In genomic region chr13:28415769-28416168, GRCm38 (mm10) we compare ENCODE assay signal across 8 mouse cellular contexts.
A peak's percentile ranks its signal among the peaks of the same experiment; 100 is the strongest.
DNase-seq lines count a peak whose midpoint lies in the region; ATAC-seq and TF ChIP-seq lines count a peak whose summit lies in the region.

No protein-coding gene starts in this region.

- 73% methylated on average over 1 of the region's 1 CpGs for WGBS in lung, embryonic 16.5 days
- WGBS in lung, adult 2 months, result 67% methylated on average over 1 of the region's 1 CpGs
- WGBS in limb, embryonic 10.5 days, result 92% methylated on average over 1 of the region's 1 CpGs

- 0 out of 2 replicates have a peak overlapping the region, but pooled peaks have one; percentile 5 for H3K4me2 ChIP-seq in lung, embryonic 16.5 days (ENCODE audit: low read depth, low read length)

- no peaks in the 10 kb centered on the region for H3K27me3 ChIP-seq in lung, embryonic 16.5 days (ENCODE audit: control insufficient read depth, insufficient read depth, low read depth, low read length)
- no peaks in the 10 kb centered on the region for H3K27me3 ChIP-seq in limb, embryonic 10.5 days (ENCODE audit: low read depth, poor library complexity, severe bottlenecking)

- intact Hi-C loops in gastrocnemius, adult 2 months (cut with DNase I), result loop anchor here (5.0 to 10.0 kb wide), 2 partner anchors 537 to 1419 kb away; partner anchors contain the start of gene Sox4

- no peak overlapping the region for H3K27ac ChIP-seq in gastrocnemius, adult 2 months
- H3K27ac ChIP-seq in lung, embryonic 16.5 days (ENCODE audit: low read length), result peak overlapping the region; percentile 98
- H3K27ac ChIP-seq in limb, embryonic 10.5 days, result peak overlapping the region; percentile 50; the same call in 1 of the 2 replicates

- H3K4me1 ChIP-seq in lung, embryonic 16.5 days (replicated peaks; ENCODE audit: control insufficient read depth, insufficient read depth, low read length), result peaks cover 39% of the 10 kb centered on the region
- H3K4me1 ChIP-seq in lung, adult 2 months (ENCODE audit: control insufficient read depth, insufficient read depth, low read length), result peaks cover 14% of the 10 kb centered on the region
- peaks cover 46% of the 10 kb centered on the region for H3K4me1 ChIP-seq in limb, embryonic 10.5 days

- no peaks in the 10 kb centered on the region for H3K36me3 ChIP-seq in lung, embryonic 16.5 days (ENCODE audit: control insufficient read depth, insufficient read depth, low read length)
- no peaks in the 10 kb centered on the region for H3K36me3 ChIP-seq in limb, embryonic 10.5 days

- H3K9ac ChIP-seq in lung, embryonic 16.5 days (ENCODE audit: low read length), result no peak overlapping the region

- no peaks in the 10 kb centered on the region for H3K9me3 ChIP-seq in lung, embryonic 16.5 days (ENCODE audit: control insufficient read depth, low read length)
- H3K9me3 ChIP-seq in limb, embryonic 10.5 days (replicated peaks), result no peaks in the 10 kb centered on the region

- no peak for TF ChIP-seq POLR2A in lung, adult 2 months (IDR thresholded peaks at IDR 0.05; ENCODE audit: borderline replicate concordance, extremely low read depth, low read depth, low read length)

- TF ChIP-seq CTCF in gastrocnemius, adult 2 months (IDR thresholded peaks at IDR 0.05), result no peak
- TF ChIP-seq CTCF in lung, adult 2 months (IDR thresholded peaks at IDR 0.05; ENCODE audit: insufficient read depth, low read length), result no peak

- peak overlapping the region; percentile 67 for H3K4me3 ChIP-seq in gastrocnemius, adult 2 months
- H3K4me3 ChIP-seq in lung, embryonic 16.5 days (ENCODE audit: low read length), result no peak overlapping the region
- no peak overlapping the region for H3K4me3 ChIP-seq in lung, adult 2 months (replicated peaks; ENCODE audit: extremely low read depth, low read depth, low read length)
- H3K4me3 ChIP-seq in limb, embryonic 10.5 days, result no peak overlapping the region

- no peak for DNase-seq in gastrocnemius, adult 2 months
- no peak for DNase-seq in gastrocnemius, postnatal 10 days
- DNase-seq in lung, adult 2 months, result no peak
- no peak for DNase-seq in limb, embryonic 10.5 days (ENCODE audit: low spot score)
- DNase-seq in spleen, adult 12 weeks (ENCODE audit: low spot score), result no peak

- ATAC-seq in lung, embryonic 16.5 days (ENCODE audit: low read depth), result no peak
- ATAC-seq in megakaryocyte-erythroid progenitor cell, adult 5-6 weeks (replicated peaks; ENCODE audit: low FRiP score, low TSS enrichment, poor library complexity, severe bottlenecking), result no peak
- ATAC-seq in erythroblast, adult 5-6 weeks (replicated peaks; ENCODE audit: low FRiP score, poor library complexity, severe bottlenecking), result no peak
